Mouse (Mus musculus) liver, postnatal 0 days (tissue): ENCODE results near the gene Cela3a. TPM values are rescaled to one million over a fixed set of nuclear protein-coding genes. Genes with fewer than 3 reads are reported as not detected.

Experiments
- ATAC-seq: fragments of 200-750 bp; cut with Nextera tagmentation; 2 replicates; pipeline ENCODE4 v1.8.0; 2017; ENCODE audit warnings: mild to moderate bottlenecking, moderate library complexity
- DNase-seq: peaks from one replicate; pipeline ENCODE4 v3.0.0-alpha.2; 2016
- H3K27ac ChIP-seq: fragments of 300-500 bp; sonication (generic); 2 replicates; pipeline ENCODE4 v1.5.1; 2014; ENCODE audit warnings: antibody characterized with exemption, moderate library complexity, mild to moderate bottlenecking, low read depth
- H3K27me3 ChIP-seq: fragments of 300-500 bp; sonication (generic); 2 replicates; pipeline ENCODE4 v1.6.1; 2014; ENCODE audit warnings: low read length, control low read depth, mixed read lengths; ENCODE audit not compliant: insufficient read depth
- H3K36me3 ChIP-seq: fragments of 300-500 bp; sonication (generic); replicated peaks from 2 replicates; pipeline ENCODE4 v1.6.1; 2014; ENCODE audit warnings: mild to moderate bottlenecking, control low read depth, low read length, moderate library complexity, mixed read lengths; ENCODE audit not compliant: insufficient read depth
- H3K4me1 ChIP-seq: fragments of 300-500 bp; sonication (generic); 2 replicates; pipeline ENCODE4 v1.6.1; 2014; ENCODE audit warnings: antibody characterized with exemption, mild to moderate bottlenecking, control low read depth; ENCODE audit not compliant: insufficient read depth
- H3K4me2 ChIP-seq: fragments of 300-500 bp; sonication (generic); 2 replicates; pipeline ENCODE4 v1.6.1; 2014; ENCODE audit warnings: low read depth, mild to moderate bottlenecking, low read length, moderate library complexity, mixed read lengths
- H3K4me3 ChIP-seq: fragments of 300-500 bp; sonication (generic); 2 replicates; pipeline ENCODE4 v1.5.1; 2014; ENCODE audit warnings: low read depth, low read length
- H3K9ac ChIP-seq: fragments of 300-500 bp; sonication (generic); replicated peaks from 2 replicates; pipeline ENCODE4 v1.6.1; 2014; ENCODE audit warnings: mild to moderate bottlenecking, moderate library complexity
- H3K9me3 ChIP-seq: fragments of 300-500 bp; sonication (generic); 2 replicates; pipeline ENCODE4 v1.6.1; 2016; ENCODE audit warnings: mild to moderate bottlenecking, control low read depth, low read length, mixed read lengths
- CTCF ChIP-seq: sonication (generic); IDR thresholded peaks from 2 replicates; pipeline ENCODE4 v1.5.1; 2016; ENCODE audit warnings: antibody characterized with exemption, low read depth
- EP300 ChIP-seq: IDR thresholded peaks from 2 replicates; pipeline ENCODE4 v1.6.1; 2016; ENCODE audit warnings: antibody characterized with exemption, low read depth, mild to moderate bottlenecking
- WGBS: fragments of 180-500 bp; shearing (Covaris S2); extraction: QIAGEN DNeasy Blood & Tissue Kit; methylation state at CpG from one replicate; pipeline ENCODE4 v1.1.7; 2014; ENCODE audit not compliant: insufficient replicate concordance; 5-methylcytosine and 5-hydroxymethylcytosine counted together
- polyA plus RNA-seq: library from polyadenylated mRNA; unstranded; fragments of >200 nt; fragmentation: Nextera tagmentation; extraction: Ambion mirVana; gene quantifications from 2 replicates; pipeline ENCODE4 v1.2.1, GENCODE M21; 2015

The Cela3a gene
- polyA plus RNA-seq, 1 experiment from 2014 or later, result not detected

GRCm38 (mm10) chr4:137387482-137388058, 22.0 kb downstream of the Cela3a start:
- H3K36me3 ChIP-seq, result no peaks in the 10 kb centered on the region
- peak overlapping the region; percentile 85 for H3K4me3 ChIP-seq
- under 1% methylated on average over 20 of the region's 20 CpGs for WGBS
- H3K27ac ChIP-seq, result peak overlapping the region; percentile 99
- H3K9me3 ChIP-seq, result 0 out of 2 replicates have a peak, but pooled peaks cover 2% of the 10 kb centered on the region
- DNase-seq (no peak), ATAC-seq (no peak)
- no peaks in the 10 kb centered on the region for H3K27me3 ChIP-seq
- peak overlapping the region; percentile 78 for H3K4me2 ChIP-seq
- TF ChIP-seq CTCF (no peak), EP300 (no peak)
- H3K4me1 ChIP-seq, result peaks cover 12% of the 10 kb centered on the region
- peak overlapping the region; percentile 74 for H3K9ac ChIP-seq

DNA sequence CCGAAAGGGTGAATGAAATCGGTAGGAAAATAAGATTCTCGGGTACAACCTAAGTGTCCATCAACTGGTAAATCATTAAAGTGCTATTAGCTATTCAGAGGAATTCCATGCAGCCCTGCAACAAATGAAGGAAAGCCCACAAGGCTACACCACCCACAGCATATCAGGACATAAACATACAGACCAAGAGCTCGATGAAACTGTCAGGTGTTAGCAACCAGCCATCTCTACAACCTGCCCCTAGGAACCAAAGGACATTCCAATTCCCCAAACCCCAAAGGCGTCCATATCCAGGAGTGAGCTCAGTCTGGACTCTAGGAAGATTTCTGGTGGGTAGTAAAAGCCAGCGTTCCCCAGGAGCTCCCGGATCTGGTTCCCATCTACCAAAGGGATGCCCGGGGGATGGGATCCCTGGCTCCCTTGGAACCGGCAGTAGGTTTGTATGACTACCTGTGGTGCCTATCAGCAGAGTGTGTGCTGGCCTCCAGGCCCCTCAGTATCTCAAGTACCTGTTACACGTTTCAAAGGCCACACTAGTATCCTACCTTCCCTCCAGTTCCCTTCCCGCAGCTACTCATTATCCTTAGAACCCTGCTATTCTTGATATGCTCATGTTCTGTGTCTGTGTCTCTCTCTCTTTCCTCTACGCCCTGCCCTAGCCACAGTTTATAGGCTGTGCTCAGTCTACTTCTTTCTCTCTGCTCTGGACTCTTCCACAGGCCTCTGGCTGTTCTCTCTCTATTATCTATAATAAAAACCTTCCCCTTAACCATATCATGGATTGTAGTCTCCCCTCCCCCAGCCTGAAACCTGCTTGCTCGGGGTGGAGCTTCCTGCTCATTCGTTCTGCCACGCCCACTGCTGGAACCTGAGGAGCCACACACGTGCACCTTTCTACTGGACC, 28.6 kb downstream of the Cela3a start:
- no peak overlapping the region; the same call in 1 of the 2 replicates for H3K9ac ChIP-seq
- H3K4me2 ChIP-seq, result peak overlapping the region; percentile 51
- no peaks in the 10 kb centered on the region for H3K27me3 ChIP-seq
- no peaks in the 10 kb centered on the region for H3K36me3 ChIP-seq
- TF ChIP-seq EP300 (no peak), CTCF (no peak)
- peak overlapping the region; percentile 15; the same call in 1 of the 2 replicates for H3K4me3 ChIP-seq
- no peak for DNase-seq
- peaks cover 6% of the 10 kb centered on the region for H3K4me1 ChIP-seq
- H3K27ac ChIP-seq, result peak overlapping the region; percentile 66
- H3K9me3 ChIP-seq, result no peaks in the 10 kb centered on the region
- peak; percentile 90 for ATAC-seq
- 32% methylated on average over 15 of the region's 16 CpGs for WGBS

DNA sequence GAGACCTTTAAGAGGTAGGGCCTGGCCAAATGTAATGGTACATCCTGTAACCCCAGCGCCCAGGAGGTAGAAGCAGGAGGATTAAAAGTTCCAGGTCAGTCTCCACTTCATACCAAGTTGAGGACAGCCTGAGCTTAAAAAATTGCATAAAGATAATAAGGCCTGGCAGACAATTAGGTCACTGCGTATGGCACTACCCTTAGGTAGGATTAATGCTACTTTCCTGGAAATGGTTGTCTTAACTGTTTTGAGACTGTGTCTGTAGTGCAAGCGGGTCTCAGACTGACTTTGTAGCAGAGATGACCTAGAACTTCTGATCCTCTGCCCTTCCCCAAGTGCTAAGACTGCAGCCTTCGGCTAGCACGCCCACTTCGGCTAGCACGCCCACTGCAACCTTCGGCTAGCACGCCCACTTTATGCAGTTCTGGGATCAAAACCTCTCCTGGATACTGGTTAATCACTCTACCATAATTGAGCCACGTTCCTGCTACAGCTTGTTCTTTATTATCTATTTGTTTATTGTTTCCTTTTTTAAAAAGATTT, 29.8 kb downstream of the Cela3a start:
- Histone ChIP-seq H3K4me2 (no peak overlapping the region), H3K4me1 (peaks cover 6% of the 10 kb centered on the region), H3K4me3 (no peak overlapping the region), H3K27me3 (no peaks in the 10 kb centered on the region), H3K36me3 (no peaks in the 10 kb centered on the region), H3K9ac (no peak overlapping the region), H3K9me3 (no peaks in the 10 kb centered on the region), H3K27ac (no peak overlapping the region)
- DNase-seq, result no peak
- no peak for ATAC-seq
- 89% methylated on average over 10 of the region's 10 CpGs for WGBS
- TF ChIP-seq CTCF (no peak), EP300 (no peak)

- Histone ChIP-seq H3K4me3 (no peak overlapping the region), H3K9ac (no peak overlapping the region), H3K4me1 (peaks cover 6% of the 10 kb centered on the region), H3K27ac (no peak overlapping the region), H3K4me2 (no peak overlapping the region), H3K27me3 (no peaks in the 10 kb centered on the region), H3K9me3 (no peaks in the 10 kb centered on the region), H3K36me3 (no peaks in the 10 kb centered on the region)
- ATAC-seq (no peak), DNase-seq (no peak)
- TF ChIP-seq EP300, result no peak
- TF ChIP-seq CTCF, result no peak
- 85% methylated on average over 3 of the region's 3 CpGs for WGBS
These were observed 30.5 kb downstream of the Cela3a start for GRCm38 (mm10) chr4:137379085-137379484.

GRCm38 (mm10) chr4:137377526-137378304, 31.9 kb downstream of the Cela3a start:
- H3K27me3 ChIP-seq, result no peaks in the 10 kb centered on the region
- no peak overlapping the region for H3K27ac ChIP-seq
- no peaks in the 10 kb centered on the region for H3K9me3 ChIP-seq
- no peaks in the 10 kb centered on the region for H3K36me3 ChIP-seq
- no peak overlapping the region for H3K9ac ChIP-seq
- DNase-seq, result no peak
- peak; percentile 32; the same call in 1 of the 2 replicates for ATAC-seq
- H3K4me3 ChIP-seq, result no peak overlapping the region
- H3K4me1 ChIP-seq, result peaks cover 12% of the 10 kb centered on the region
- no peak overlapping the region for H3K4me2 ChIP-seq
- 77% methylated on average over 4 of the region's 4 CpGs for WGBS
- TF ChIP-seq EP300 (no peak), CTCF (no peak)
